Mouse (Mus musculus): ENCODE measurements around the gene Lbx1. TPM values are rescaled to one million over a fixed set of nuclear protein-coding genes. Genes with fewer than 3 reads are reported as not detected.

Gene Lbx1
- total and polyA plus RNA-seq, 3 experiments: not detected

DNA sequence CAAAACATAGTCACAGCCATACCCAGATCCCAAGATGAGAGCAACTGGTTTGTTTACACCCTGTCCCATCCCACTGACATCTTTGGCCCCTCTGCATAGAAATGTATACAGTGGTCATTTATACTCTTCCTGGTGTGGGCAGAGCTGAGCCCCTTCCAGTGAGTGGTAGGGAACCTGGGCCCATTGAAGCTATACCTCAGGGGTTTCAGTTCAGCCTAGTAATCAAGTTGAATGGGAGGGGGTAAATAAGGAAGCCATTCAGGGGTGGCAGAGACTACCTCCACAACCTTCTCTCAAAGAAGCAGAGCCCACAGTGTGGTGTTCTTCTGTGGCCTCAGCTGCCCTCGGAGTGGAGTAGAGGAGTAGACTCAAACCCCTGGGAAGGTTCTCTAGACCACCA is 7.9 kb downstream of the Lbx1 start:
- TF ChIP-seq GATA2 (IDR thresholded peaks at IDR 0.05; ENCODE audit: borderline replicate concordance, low read depth, low read length) (no peak), CTCF (IDR thresholded peaks at IDR 0.05; ENCODE audit: low read depth, low read length) (no peak), POLR2AphosphoS5 (IDR thresholded peaks at IDR 0.05; ENCODE audit: insufficient replicate concordance, low read depth, low read length) (no peak), TAL1 (conservative IDR thresholded peaks at IDR 0.05; ENCODE audit: low read depth, low read length) (no peak), GATA1 (IDR thresholded peaks at IDR 0.05; ENCODE audit: borderline replicate concordance, low read length) (no peak)
- no peaks in the 10 kb centered on the region for H3K4me1 ChIP-seq (ENCODE audit: insufficient read depth, low read depth, low read length)
- ATAC-seq (ENCODE audit: extremely low read depth, insufficient number of reproducible peaks, low FRiP score, poor library complexity, severe bottlenecking) (no peak), DNase-seq (ENCODE audit: low spot score) (no peak)
- H3K9me3 ChIP-seq (replicated peaks): peaks cover 26% of the 10 kb centered on the region
- no peak overlapping the region for H3K4me3 ChIP-seq (ENCODE audit: low read depth, low read length)
- H3K36me3 ChIP-seq (replicated peaks): no peaks in the 10 kb centered on the region
- H3K27me3 ChIP-seq (ENCODE audit: insufficient read depth, low read length): peaks cover 45% of the 10 kb centered on the region; the same call in 1 of the 2 replicates

DNA sequence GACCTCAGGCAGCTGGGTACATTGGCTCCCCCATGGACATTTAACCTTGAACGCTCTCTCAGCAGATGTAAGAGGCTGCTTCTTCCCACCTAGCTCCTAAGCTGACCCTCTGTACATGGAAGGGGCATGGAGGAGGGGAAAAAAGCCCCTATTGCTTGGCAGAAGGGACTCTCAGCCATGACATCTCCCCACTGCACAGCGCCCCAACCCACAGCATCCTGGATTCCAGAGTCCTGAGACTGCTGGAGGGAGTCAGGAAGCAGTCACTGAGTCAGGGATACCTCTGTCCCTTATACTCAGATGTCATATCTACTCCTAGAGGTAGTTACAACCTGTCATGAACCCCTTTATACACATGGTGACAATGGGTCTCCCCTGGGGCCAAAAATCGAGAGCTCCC is 8.6 kb downstream of the Lbx1 start:
- no peak for ATAC-seq (ENCODE audit: extremely low read depth, insufficient number of reproducible peaks, low FRiP score, poor library complexity, severe bottlenecking)
- no peak overlapping the region for H3K4me3 ChIP-seq (ENCODE audit: low read depth, low read length)
- H3K27me3 ChIP-seq (ENCODE audit: insufficient read depth, low read length): peaks cover 40% of the 10 kb centered on the region; the same call in 1 of the 2 replicates
- peaks cover 20% of the 10 kb centered on the region for H3K9me3 ChIP-seq (replicated peaks)
- no peaks in the 10 kb centered on the region for H3K4me1 ChIP-seq (ENCODE audit: insufficient read depth, low read depth, low read length)
- no peaks in the 10 kb centered on the region for H3K36me3 ChIP-seq (replicated peaks)
- TF ChIP-seq GATA1 (IDR thresholded peaks at IDR 0.05; ENCODE audit: borderline replicate concordance, low read length) (no peak), TAL1 (conservative IDR thresholded peaks at IDR 0.05; ENCODE audit: low read depth, low read length) (no peak), GATA2 (IDR thresholded peaks at IDR 0.05; ENCODE audit: borderline replicate concordance, low read depth, low read length) (no peak), CTCF (IDR thresholded peaks at IDR 0.05; ENCODE audit: low read depth, low read length) (no peak), POLR2AphosphoS5 (IDR thresholded peaks at IDR 0.05; ENCODE audit: insufficient replicate concordance, low read depth, low read length) (no peak)
- DNase-seq (ENCODE audit: low spot score): no peak

DNA sequence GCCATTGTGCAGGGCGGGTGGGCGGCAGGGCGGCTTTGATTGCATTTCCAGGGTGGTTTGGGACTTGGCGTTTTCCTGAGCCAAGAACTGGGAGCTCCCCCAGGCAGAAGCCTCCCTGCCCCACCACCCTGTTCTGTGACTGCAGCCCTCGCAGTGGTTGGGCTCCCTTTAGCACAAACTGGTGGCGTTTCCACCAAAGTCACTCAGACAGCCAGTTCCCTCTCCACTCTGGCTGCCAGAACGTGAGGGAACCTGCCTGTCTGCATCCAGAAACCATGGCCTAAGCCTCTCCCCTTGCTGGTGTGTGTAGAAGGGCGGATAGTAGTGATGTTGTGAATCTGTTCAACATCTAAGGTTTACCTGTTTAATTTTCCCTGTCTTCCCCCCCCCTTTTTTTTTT is 9.4 kb downstream of the Lbx1 start:
- no peaks in the 10 kb centered on the region for H3K36me3 ChIP-seq (replicated peaks)
- H3K27me3 ChIP-seq (ENCODE audit: insufficient read depth, low read length): peaks cover 36% of the 10 kb centered on the region; the same call in 1 of the 2 replicates
- no peak for TF ChIP-seq POLR2AphosphoS5 (IDR thresholded peaks at IDR 0.05; ENCODE audit: insufficient replicate concordance, low read depth, low read length)
- TF ChIP-seq TAL1 (conservative IDR thresholded peaks at IDR 0.05; ENCODE audit: low read depth, low read length): no peak
- TF ChIP-seq GATA2 (IDR thresholded peaks at IDR 0.05; ENCODE audit: borderline replicate concordance, low read depth, low read length): no peak
- no peak for TF ChIP-seq GATA1 (IDR thresholded peaks at IDR 0.05; ENCODE audit: borderline replicate concordance, low read length)
- TF ChIP-seq CTCF (IDR thresholded peaks at IDR 0.05; ENCODE audit: low read depth, low read length): no peak
- H3K4me1 ChIP-seq (ENCODE audit: insufficient read depth, low read depth, low read length): peaks cover 3% of the 10 kb centered on the region
- no peak overlapping the region for H3K4me3 ChIP-seq (ENCODE audit: low read depth, low read length)
- ATAC-seq (ENCODE audit: extremely low read depth, insufficient number of reproducible peaks, low FRiP score, poor library complexity, severe bottlenecking) (no peak), DNase-seq (ENCODE audit: low spot score) (no peak)
- peaks cover 12% of the 10 kb centered on the region for H3K9me3 ChIP-seq (replicated peaks)

- TF ChIP-seq POLR2AphosphoS5 (IDR thresholded peaks at IDR 0.05; ENCODE audit: insufficient replicate concordance, low read depth, low read length) (no peak), CTCF (IDR thresholded peaks at IDR 0.05; ENCODE audit: low read depth, low read length) (no peak), GATA2 (IDR thresholded peaks at IDR 0.05; ENCODE audit: borderline replicate concordance, low read depth, low read length) (no peak), GATA1 (IDR thresholded peaks at IDR 0.05; ENCODE audit: borderline replicate concordance, low read length) (no peak), TAL1 (conservative IDR thresholded peaks at IDR 0.05; ENCODE audit: low read depth, low read length) (no peak)
- DNase-seq (ENCODE audit: low spot score) (no peak), ATAC-seq (ENCODE audit: extremely low read depth, insufficient number of reproducible peaks, low FRiP score, poor library complexity, severe bottlenecking) (no peak)
- H3K4me3 ChIP-seq (ENCODE audit: low read depth, low read length): no peak overlapping the region
- peaks cover 5% of the 10 kb centered on the region; the same call in 1 of the 2 replicates for H3K9me3 ChIP-seq (replicated peaks)
- peaks cover 28% of the 10 kb centered on the region; the same call in 1 of the 2 replicates for H3K27me3 ChIP-seq (ENCODE audit: insufficient read depth, low read length)
- H3K36me3 ChIP-seq (replicated peaks): no peaks in the 10 kb centered on the region
- peaks cover 11% of the 10 kb centered on the region for H3K4me1 ChIP-seq (ENCODE audit: insufficient read depth, low read depth, low read length)
These were observed 10.5 kb downstream of the Lbx1 start for GRCm38 (mm10) chr19:45225130-45225529.

DNA sequence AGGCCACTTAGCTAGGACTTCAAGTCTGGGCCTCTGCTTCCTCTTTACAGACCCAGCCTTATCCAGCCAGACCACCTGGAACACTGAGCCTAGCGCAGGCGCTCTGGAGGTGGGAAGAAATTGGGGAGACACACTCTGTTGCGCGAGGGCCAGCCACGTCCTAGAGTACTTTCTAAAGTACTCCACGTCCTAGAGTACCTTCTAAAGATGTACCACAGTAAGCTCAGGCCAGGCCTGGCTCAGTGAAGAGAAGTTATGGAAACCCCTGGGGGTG is 11.4 kb downstream of the Lbx1 start:
- Histone ChIP-seq H3K36me3 (replicated peaks) (no peaks in the 10 kb centered on the region), H3K9me3 (replicated peaks) (no peaks in the 10 kb centered on the region), H3K27me3 (ENCODE audit: insufficient read depth, low read length) (peaks cover 26% of the 10 kb centered on the region), H3K4me1 (ENCODE audit: insufficient read depth, low read depth, low read length) (peaks cover 14% of the 10 kb centered on the region), H3K4me3 (ENCODE audit: low read depth, low read length) (no peak overlapping the region)
- no peak for TF ChIP-seq TAL1 (conservative IDR thresholded peaks at IDR 0.05; ENCODE audit: low read depth, low read length)
- no peak for TF ChIP-seq POLR2AphosphoS5 (IDR thresholded peaks at IDR 0.05; ENCODE audit: insufficient replicate concordance, low read depth, low read length)
- no peak for TF ChIP-seq GATA2 (IDR thresholded peaks at IDR 0.05; ENCODE audit: borderline replicate concordance, low read depth, low read length)
- no peak for TF ChIP-seq GATA1 (IDR thresholded peaks at IDR 0.05; ENCODE audit: borderline replicate concordance, low read length)
- TF ChIP-seq CTCF (IDR thresholded peaks at IDR 0.05; ENCODE audit: low read depth, low read length): no peak
- no peak for ATAC-seq (ENCODE audit: extremely low read depth, insufficient number of reproducible peaks, low FRiP score, poor library complexity, severe bottlenecking)
- no peak for DNase-seq (ENCODE audit: low spot score)

- no peak for DNase-seq (ENCODE audit: low spot score)
- Histone ChIP-seq H3K36me3 (replicated peaks) (no peaks in the 10 kb centered on the region), H3K4me3 (ENCODE audit: low read depth, low read length) (no peak overlapping the region), H3K27me3 (ENCODE audit: insufficient read depth, low read length) (peaks cover 25% of the 10 kb centered on the region), H3K4me1 (ENCODE audit: insufficient read depth, low read depth, low read length) (peaks cover 14% of the 10 kb centered on the region), H3K9me3 (replicated peaks) (no peaks in the 10 kb centered on the region)
- TF ChIP-seq POLR2AphosphoS5 (IDR thresholded peaks at IDR 0.05; ENCODE audit: insufficient replicate concordance, low read depth, low read length) (no peak), CTCF (IDR thresholded peaks at IDR 0.05; ENCODE audit: low read depth, low read length) (no peak), TAL1 (conservative IDR thresholded peaks at IDR 0.05; ENCODE audit: low read depth, low read length) (no peak), GATA1 (IDR thresholded peaks at IDR 0.05; ENCODE audit: borderline replicate concordance, low read length) (no peak), GATA2 (IDR thresholded peaks at IDR 0.05; ENCODE audit: borderline replicate concordance, low read depth, low read length) (no peak)
- ATAC-seq (ENCODE audit: extremely low read depth, insufficient number of reproducible peaks, low FRiP score, poor library complexity, severe bottlenecking): no peak
These were observed 12.0 kb downstream of the Lbx1 start for GRCm38 (mm10) chr19:45223413-45224285.
